Mouse (Mus musculus) liver, embryonic 14.5 days (tissue): ENCODE results near the gene Nr2c2ap. TPM values are rescaled to one million over a fixed set of nuclear protein-coding genes. Genes with fewer than 3 reads are reported as not detected.
A peak's percentile ranks its signal among the peaks of the same experiment; 100 is the strongest.

Experiments
- ATAC-seq: fragments of 200-750 bp; cut with Nextera tagmentation; 2 replicates; pipeline ENCODE4 v1.8.0; 2017; ENCODE audit warnings: moderate number of reproducible peaks, mild to moderate bottlenecking, moderate library complexity; ENCODE audit not compliant: insufficient read depth
- DNase-seq, 3 experiments: peaks; one replicate each; pipeline ENCODE4 v3.0.0-alpha.2; 2012 to 2013; ENCODE audit warnings: low read depth in 3 of 3, low spot score in 3 of 3
- H3K27ac ChIP-seq: fragments of 300-500 bp; sonication (generic); 2 replicates; pipeline ENCODE4 v1.5.1; 2014; ENCODE audit warnings: moderate library complexity, mild to moderate bottlenecking, control low read depth, inconsistent platforms
- H3K27me3 ChIP-seq: fragments of 300-500 bp; sonication (generic); 2 replicates; pipeline ENCODE4 v1.6.1; 2014; ENCODE audit warnings: mild to moderate bottlenecking, low read length, moderate library complexity; ENCODE audit not compliant: control insufficient read depth, insufficient read depth
- H3K36me3 ChIP-seq: fragments of 300-500 bp; sonication (generic); replicated peaks from 2 replicates; pipeline ENCODE4 v1.6.1; 2014; ENCODE audit warnings: low read depth; ENCODE audit not compliant: control insufficient read depth, insufficient read depth
- H3K4me1 ChIP-seq, 2 experiments: fragments of 200-500 bp in 1 of 2; fragments of 300-500 bp in 1 of 2; sonication (generic) in 1 of 2; replicated peaks; 2 replicates each; pipeline ENCODE4 v1.6.1; 2012 to 2014; ENCODE audit warnings: antibody characterized with exemption in 1 of 2, inconsistent platforms in 1 of 2, low read length in 1 of 2; ENCODE audit not compliant: control insufficient read depth in 2 of 2, insufficient read depth in 2 of 2
- H3K4me2 ChIP-seq: fragments of 300-500 bp; sonication (generic); 2 replicates; pipeline ENCODE4 v1.6.1; 2014; ENCODE audit warnings: low read depth, mild to moderate bottlenecking, control low read depth, moderate library complexity
- H3K4me3 ChIP-seq, 2 experiments: fragments of 200-500 bp in 1 of 2; fragments of 300-500 bp in 1 of 2; sonication (generic) in 1 of 2; 2 replicates each; pipeline ENCODE4 v1.5.1; 2012 to 2014; ENCODE audit warnings: low read depth in 2 of 2, low read length in 2 of 2, mild to moderate bottlenecking in 2 of 2, control low read depth in 1 of 2, inconsistent platforms in 1 of 2, moderate library complexity in 1 of 2; ENCODE audit not compliant: insufficient read depth in 1 of 2
- H3K9ac ChIP-seq: fragments of 300-500 bp; sonication (generic); replicated peaks from 2 replicates; pipeline ENCODE4 v1.6.1; 2014; ENCODE audit warnings: mild to moderate bottlenecking, control low read depth, moderate library complexity
- H3K9me3 ChIP-seq: fragments of 300-500 bp; sonication (generic); 2 replicates; pipeline ENCODE4 v1.6.1; 2016; ENCODE audit warnings: low read length, mixed read lengths; ENCODE audit not compliant: control insufficient read depth
- CTCF ChIP-seq: IDR thresholded peaks from 2 replicates; pipeline ENCODE4 v1.5.1; 2016; ENCODE audit warnings: antibody characterized with exemption, low read depth, control low read depth
- EP300 ChIP-seq: IDR thresholded peaks from 2 replicates; pipeline ENCODE4 v1.6.1; 2016; ENCODE audit warnings: antibody characterized with exemption, low read depth
- WGBS: fragments of 180-500 bp; shearing (Covaris S2); extraction: QIAGEN DNeasy Blood & Tissue Kit; methylation state at CpG from one replicate; pipeline ENCODE4 v1.1.7; 2014; ENCODE audit not compliant: insufficient replicate concordance; 5-methylcytosine and 5-hydroxymethylcytosine counted together
- polyA plus RNA-seq, 2 experiments: library from polyadenylated mRNA; depleted of rRNA in 1 of 2; stranded (reverse) in 1 of 2; unstranded in 1 of 2; fragments of >200 nt; fragmentation: Nextera tagmentation in 1 of 2; extraction: Ambion mirVana in 1 of 2; gene quantifications; 2 replicates each; pipeline versions ENCODE4 v1.2.1 to v1.2.3; 2012 to 2014

Nr2c2ap gene
- polyA plus RNA-seq, 2 experiments = 11.1 to 11.8 TPM

DNA sequence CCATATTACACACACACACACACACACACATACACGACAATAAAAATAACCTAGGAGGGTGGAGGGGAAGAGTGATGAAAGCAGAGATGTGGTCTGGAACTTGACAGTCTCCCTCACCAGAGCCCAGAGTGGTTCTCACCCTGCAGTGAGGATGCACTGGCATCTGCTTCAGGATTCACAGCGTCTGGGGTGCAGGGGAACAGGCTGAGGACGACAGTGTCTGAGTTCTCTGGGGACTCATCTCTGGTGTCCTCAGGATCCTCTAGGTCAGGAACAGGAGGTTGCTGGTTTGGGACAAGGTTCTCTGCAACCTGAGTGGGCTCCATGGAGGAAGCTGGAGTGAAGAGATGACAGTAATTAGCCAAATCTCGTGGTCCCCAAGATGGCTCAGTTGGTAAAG lies 6.8 kb downstream of the Nr2c2ap start:
- Histone ChIP-seq H3K4me3 (peak overlapping the region; percentile 87; a peak in 2 of 4 replicates), H3K4me2 (peak overlapping the region; percentile 81), H3K36me3 (peaks cover 10% of the 10 kb centered on the region), H3K27me3 (no peaks in the 10 kb centered on the region), H3K4me1 (peaks cover 12 to 19% of the 10 kb centered on the region in 2 experiments), H3K9me3 (no peaks in the 10 kb centered on the region), H3K9ac (peak overlapping the region; percentile 74), H3K27ac (no peak overlapping the region)
- ATAC-seq = no peak
- TF ChIP-seq CTCF (no peak), EP300 (no peak)
- WGBS = 63% methylated on average over 4 of the region's 4 CpGs
- no peak for DNase-seq

DNA sequence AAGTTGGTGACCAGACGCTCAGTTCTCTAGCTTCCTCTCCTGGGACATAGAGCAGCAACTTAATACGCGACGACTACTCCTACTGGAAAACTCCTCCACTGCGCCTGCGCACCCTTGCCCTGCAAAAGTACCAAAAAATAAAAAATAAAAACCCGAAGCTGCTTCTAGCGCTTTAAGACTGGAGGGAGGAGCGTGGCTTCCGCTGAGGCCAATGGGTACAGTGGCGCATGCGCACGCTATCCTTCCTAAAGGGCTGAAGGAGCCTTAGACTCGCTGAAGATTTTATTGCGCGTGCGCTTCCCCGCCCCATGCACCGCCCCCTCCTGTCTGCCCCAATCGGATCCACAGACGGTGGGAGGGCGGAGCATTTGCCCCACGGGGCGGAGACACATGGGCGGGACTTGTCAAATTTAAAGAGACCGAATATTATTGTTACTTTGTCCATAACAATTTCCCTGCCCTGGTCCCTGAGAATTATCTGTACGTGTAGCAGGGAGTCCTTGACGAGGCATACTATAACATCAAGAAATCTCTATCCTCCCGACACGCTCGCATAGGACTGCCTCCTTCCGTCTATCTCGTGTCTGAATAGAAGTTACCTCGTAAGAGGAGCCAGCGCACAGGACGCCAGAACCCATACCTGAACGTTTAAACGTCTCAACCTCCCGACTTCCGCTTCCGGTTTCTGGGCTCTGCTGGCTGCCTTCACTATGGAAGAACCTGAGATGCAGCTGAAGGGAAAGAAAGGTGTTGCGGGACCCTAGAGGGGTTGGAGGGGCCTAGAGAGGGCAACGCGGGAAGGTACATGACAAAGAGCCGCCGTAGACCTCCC lies 8.1 kb downstream of the Nr2c2ap start, which contains the start of the genes Rfxank, Borcs8 and Mef2b:
Gene Rfxank, minus strand, starts transcription at position 129 of the 832 bp plus-strand sequence.
Gene Borcs8, plus strand, starts transcription at position 474 of the 832 bp plus-strand sequence.
Gene Mef2b, plus strand, starts transcription at position 686 of the 832 bp plus-strand sequence.
- Histone ChIP-seq H3K4me3 (peak within 1 kb of the TSS; percentile 87 to 92), H3K9me3 (no peaks in the 10 kb centered on the region), H3K36me3 (peaks cover 10% of the 10 kb centered on the region), H3K9ac (peak within 1 kb of the TSS; percentile 84), H3K4me2 (peak within 1 kb of the TSS; percentile 95), H3K27me3 (no peaks in the 10 kb centered on the region), H3K4me1 (peaks cover 12 to 15% of the 10 kb centered on the region in 2 experiments), H3K27ac (peak within 1 kb of the TSS; percentile 88)
- no peak for TF ChIP-seq CTCF
- TF ChIP-seq EP300 = no peak
- ATAC-seq = peak; percentile 96
- DNase-seq = peak; percentile 98 to 99 (median 98)
- under 1% methylated on average over 46 of the region's 46 CpGs for WGBS

GRCm38 (mm10) chr8:70139981-70140380 lies 8.8 kb downstream of the Nr2c2ap start:
- Histone ChIP-seq H3K36me3 (peaks cover 3% of the 10 kb centered on the region), H3K27me3 (no peaks in the 10 kb centered on the region), H3K4me3 (peak overlapping the region; percentile 87 to 92), H3K9ac (peak overlapping the region; percentile 84), H3K9me3 (no peaks in the 10 kb centered on the region), H3K4me2 (peak overlapping the region; percentile 95), H3K4me1 (peaks cover 12 to 15% of the 10 kb centered on the region in 2 experiments), H3K27ac (peak overlapping the region; percentile 88)
- DNase-seq = no peak
- TF ChIP-seq EP300 (no peak; the same call in 1 of the 2 replicates), CTCF (no peak)
- ATAC-seq = no peak
- WGBS = 5% methylated on average over 9 of the region's 9 CpGs

DNA sequence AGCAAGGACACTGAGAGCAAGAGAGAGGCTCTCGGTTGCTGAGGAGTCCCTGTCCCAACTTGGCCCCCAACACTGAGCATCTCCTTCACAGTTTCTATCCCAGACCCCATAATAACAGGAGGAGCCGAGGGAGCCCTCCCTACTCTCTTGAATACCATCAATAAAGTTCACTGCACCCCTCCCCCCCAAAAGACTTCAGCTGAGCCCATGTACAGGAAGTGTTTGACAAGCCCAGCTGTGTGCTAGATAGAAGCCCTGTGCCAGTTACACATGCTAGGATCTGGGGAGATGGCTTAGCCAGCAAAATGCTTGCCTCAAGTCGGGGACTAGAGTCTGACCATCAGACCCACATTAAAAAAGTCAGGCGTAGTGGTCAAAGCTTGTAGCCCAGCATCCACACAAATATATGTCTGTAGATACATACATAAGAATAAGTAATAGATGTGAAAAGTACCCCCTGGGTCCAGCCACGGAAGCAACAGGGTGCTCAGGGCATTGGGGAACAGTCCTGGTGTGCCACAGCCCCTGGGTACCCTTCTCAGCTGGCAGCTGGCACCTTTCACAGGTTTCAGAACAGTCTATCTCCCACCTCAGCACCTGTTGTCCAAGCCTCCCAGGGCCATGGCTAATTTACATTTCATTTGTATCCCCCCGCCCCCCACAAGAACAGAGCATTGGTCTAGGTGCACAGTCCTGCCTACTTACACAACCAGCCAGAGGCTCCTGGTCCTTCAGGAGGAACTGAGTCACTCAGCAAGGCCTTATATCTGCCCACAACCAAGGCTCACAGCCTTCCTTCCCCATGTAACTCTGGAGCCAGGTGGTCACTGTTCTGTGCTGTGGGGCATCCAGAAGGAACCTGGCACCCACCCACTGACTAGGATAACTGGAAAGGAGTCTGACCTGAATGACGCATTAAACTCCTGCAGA lies 16.8 kb downstream of the Nr2c2ap start:
- no peak for DNase-seq
- Histone ChIP-seq H3K4me3 (no peak overlapping the region), H3K4me2 (no peak overlapping the region), H3K9me3 (no peaks in the 10 kb centered on the region), H3K27ac (no peak overlapping the region), H3K36me3 (no peaks in the 10 kb centered on the region), H3K9ac (no peak overlapping the region), H3K27me3 (no peaks in the 10 kb centered on the region), H3K4me1 (peaks cover 0 to 4% of the 10 kb centered on the region in 2 experiments; a peak in 1 of 4 replicates)
- TF ChIP-seq EP300 = no peak
- TF ChIP-seq CTCF = no peak
- no peak for ATAC-seq
- WGBS = 57% methylated on average over 7 of the region's 7 CpGs
